Mouse (Mus musculus): ENCODE measurements around the gene Dnttip1. TPM values are rescaled to one million over a fixed set of nuclear protein-coding genes. Genes with fewer than 3 reads are reported as not detected.

Dnttip1 gene
- total and polyA plus RNA-seq, 3 experiments, result 15.9 to 21.9 (median 21.8) TPM

GRCm38 (mm10) chr2:164817206-164817605, 71.4 kb downstream of the Dnttip1 start:
- H3K27me3 ChIP-seq (ENCODE audit: control insufficient read depth, insufficient read depth, low read length), result no peaks in the 10 kb centered on the region
- TF ChIP-seq CTCF (IDR thresholded peaks at IDR 0.05) (no peak), EP300 (IDR thresholded peaks at IDR 0.05; ENCODE audit: insufficient read depth, low read depth, low read length) (no peak), POLR2A (IDR thresholded peaks at IDR 0.05; ENCODE audit: insufficient read depth, low read depth, low read length) (no peak)
- WGBS, result 65% methylated on average over 6 of the region's 6 CpGs
- H3K79me2 ChIP-seq (replicated peaks; ENCODE audit: control insufficient read depth, insufficient read depth, low read length), result no peaks in the 10 kb centered on the region
- no peaks in the 10 kb centered on the region for H3K4me1 ChIP-seq (ENCODE audit: control insufficient read depth, insufficient read depth, low read length)
- no peak for DNase-seq
- no peak overlapping the region for H3K9ac ChIP-seq (ENCODE audit: low read depth, low read length)
- H3K36me3 ChIP-seq (ENCODE audit: control insufficient read depth, insufficient read depth, low read length), result no peaks in the 10 kb centered on the region
- no peak overlapping the region for H3K4me3 ChIP-seq
- intact Hi-C loops (cut with DNase I), result no loop called here
- H3K27ac ChIP-seq, result no peak overlapping the region

DNA sequence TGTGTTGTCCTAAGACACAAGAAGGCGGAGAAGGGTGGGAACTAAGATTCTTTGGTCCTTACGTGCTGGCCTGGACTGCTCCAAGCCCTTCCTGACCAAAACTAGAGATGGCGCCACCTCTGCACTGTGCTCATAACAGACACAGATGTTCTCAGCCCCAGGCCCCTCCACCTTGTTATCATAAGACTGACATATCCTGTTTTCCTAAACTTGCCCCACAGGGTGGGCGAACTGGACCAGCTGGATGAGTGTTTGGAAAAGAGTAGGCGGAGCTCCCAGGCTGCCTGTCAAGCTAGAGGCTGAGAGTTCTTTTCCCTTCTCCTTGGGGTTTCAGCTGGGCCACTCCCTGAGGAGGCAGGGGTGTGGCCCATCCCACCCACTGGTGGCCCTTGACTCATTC, 71.9 kb downstream of the Dnttip1 start:
- DNase-seq, result no peak
- Histone ChIP-seq H3K4me1 (ENCODE audit: control insufficient read depth, insufficient read depth, low read length) (no peaks in the 10 kb centered on the region), H3K9ac (ENCODE audit: low read depth, low read length) (no peak overlapping the region), H3K27ac (no peak overlapping the region), H3K79me2 (replicated peaks; ENCODE audit: control insufficient read depth, insufficient read depth, low read length) (no peaks in the 10 kb centered on the region), H3K4me3 (no peak overlapping the region), H3K36me3 (ENCODE audit: control insufficient read depth, insufficient read depth, low read length) (no peaks in the 10 kb centered on the region), H3K27me3 (ENCODE audit: control insufficient read depth, insufficient read depth, low read length) (no peaks in the 10 kb centered on the region)
- no peak for TF ChIP-seq POLR2A (IDR thresholded peaks at IDR 0.05; ENCODE audit: insufficient read depth, low read depth, low read length)
- intact Hi-C loops (cut with DNase I), result no loop called here
- WGBS, result 65% methylated on average over 5 of the region's 5 CpGs

Other genes with a start within 250 kb of the Dnttip1 start
- 10 to 100 TPM; 31.3 to 31.5 TPM for gene Pigt, start 248.5 kb upstream of the Dnttip1 start, total RNA-seq (2021)
- 47.1 and 51.3 TPM in 2 replicates for gene Pigt, start 248.5 kb upstream of the Dnttip1 start, polyA plus RNA-seq (2012; rRNA removed)
- 1 to 10 TPM in 1 of 2 experiments, under 1 TPM in 1; 0.43 to 1.3 TPM for gene Wfdc2, start 183.6 kb upstream of the Dnttip1 start, total RNA-seq (2021)
- gene Wfdc2, start 183.6 kb upstream of the Dnttip1 start, polyA plus RNA-seq (2012; rRNA removed), result 0.50 and 78.4 TPM in 2 replicates
- not detected for gene Spint3, start 172.5 kb upstream of the Dnttip1 start, total RNA-seq (2021)
- not detected in 2 replicates for gene Spint3, start 172.5 kb upstream of the Dnttip1 start, polyA plus RNA-seq (2012; rRNA removed)
- gene Wfdc6a, start 160.5 kb upstream of the Dnttip1 start, total RNA-seq (2021), result under 1 TPM in 1 of 2 experiments, not detected in 1; 0.30 TPM
- 0.47 and 0.56 TPM in 2 replicates for gene Wfdc6a, start 160.5 kb upstream of the Dnttip1 start, polyA plus RNA-seq (2012; rRNA removed)
- not detected for gene Eppin, start 152.4 kb upstream of the Dnttip1 start, total RNA-seq (2021)
- gene Eppin, start 152.4 kb upstream of the Dnttip1 start, polyA plus RNA-seq (2012; rRNA removed), result 0.16 TPM in 1 of 2 replicates, not detected in the other
- gene Wfdc6b, start 132.5 kb upstream of the Dnttip1 start, total RNA-seq (2021), result not detected
- gene Wfdc6b, start 132.5 kb upstream of the Dnttip1 start, polyA plus RNA-seq (2012; rRNA removed), result not detected in 2 replicates
- gene Wfdc8, start 132.4 kb upstream of the Dnttip1 start, total RNA-seq (2021), result not detected
- gene Wfdc8, start 132.4 kb upstream of the Dnttip1 start, polyA plus RNA-seq (2012; rRNA removed), result not detected in 2 replicates
- not detected for gene Wfdc16, start 107.2 kb upstream of the Dnttip1 start, total RNA-seq (2021)
- not detected in 2 replicates for gene Wfdc16, start 107.2 kb upstream of the Dnttip1 start, polyA plus RNA-seq (2012; rRNA removed)
- not detected for gene Wfdc10, start 89.9 kb upstream of the Dnttip1 start, total RNA-seq (2021)
- not detected in 2 replicates for gene Wfdc10, start 89.9 kb upstream of the Dnttip1 start, polyA plus RNA-seq (2012; rRNA removed)
- gene Wfdc9, start 89.4 kb upstream of the Dnttip1 start, total RNA-seq (2021), result not detected
- gene Wfdc9, start 89.4 kb upstream of the Dnttip1 start, polyA plus RNA-seq (2012; rRNA removed), result not detected in 2 replicates
- not detected for gene Wfdc11, start 71.9 kb upstream of the Dnttip1 start, total RNA-seq (2021)
- not detected in 2 replicates for gene Wfdc11, start 71.9 kb upstream of the Dnttip1 start, polyA plus RNA-seq (2012; rRNA removed)
- not detected for gene Wfdc13, start 60.9 kb upstream of the Dnttip1 start, total RNA-seq (2021)
- gene Wfdc13, start 60.9 kb upstream of the Dnttip1 start, polyA plus RNA-seq (2012; rRNA removed), result 0.25 TPM in 1 of 2 replicates, not detected in the other
- not detected for gene Spint4, start 47.5 kb upstream of the Dnttip1 start, total RNA-seq (2021)
- gene Spint4, start 47.5 kb upstream of the Dnttip1 start, polyA plus RNA-seq (2012; rRNA removed), result not detected in 2 replicates
- not detected for gene Spint5, start 30.7 kb upstream of the Dnttip1 start, total RNA-seq (2021)
- gene Spint5, start 30.7 kb upstream of the Dnttip1 start, polyA plus RNA-seq (2012; rRNA removed), result not detected in 2 replicates
- not detected for gene Wfdc3, start 52 bp upstream of the Dnttip1 start, total RNA-seq (2021)
- gene Wfdc3, start 52 bp upstream of the Dnttip1 start, polyA plus RNA-seq (2012; rRNA removed), result 0.31 and 0.50 TPM in 2 replicates
- 1 to 10 TPM; 1.5 to 4.2 TPM for gene Ube2c, start 23.9 kb downstream of the Dnttip1 start, total RNA-seq (2021)
- 3.0 and 7.3 TPM in 2 replicates for gene Ube2c, start 23.9 kb downstream of the Dnttip1 start, polyA plus RNA-seq (2012; rRNA removed)
- under 1 TPM in 1 of 2 experiments, not detected in 1; 0.50 TPM for gene Tnnc2, start 34.0 kb downstream of the Dnttip1 start, total RNA-seq (2021)
- not detected in 2 replicates for gene Tnnc2, start 34.0 kb downstream of the Dnttip1 start, polyA plus RNA-seq (2012; rRNA removed)
- gene Snx21, start 39.8 kb downstream of the Dnttip1 start, total RNA-seq (2021), result 10 to 100 TPM; 21.2 to 30.3 TPM
- gene Snx21, start 39.8 kb downstream of the Dnttip1 start, polyA plus RNA-seq (2012; rRNA removed), result 24.7 and 29.0 TPM in 2 replicates
- gene Acot8, start 58.9 kb downstream of the Dnttip1 start, total RNA-seq (2021), result 10 to 100 TPM; 13.3 to 14.0 TPM
- gene Acot8, start 58.9 kb downstream of the Dnttip1 start, polyA plus RNA-seq (2012; rRNA removed), result 17.0 and 19.1 TPM in 2 replicates
- 1 to 10 TPM; 1.7 to 2.1 TPM for gene Zswim3, start 59.1 kb downstream of the Dnttip1 start, total RNA-seq (2021)
- 2.1 and 2.8 TPM in 2 replicates for gene Zswim3, start 59.1 kb downstream of the Dnttip1 start, polyA plus RNA-seq (2012; rRNA removed)
- gene Zswim1, start 76.7 kb downstream of the Dnttip1 start, total RNA-seq (2021), result 1 to 10 TPM; 4.5 to 5.3 TPM
- 5.1 and 6.4 TPM in 2 replicates for gene Zswim1, start 76.7 kb downstream of the Dnttip1 start, polyA plus RNA-seq (2012; rRNA removed)
- under 1 TPM; 0.60 to 0.68 TPM for gene Spata25, start 82.6 kb downstream of the Dnttip1 start, total RNA-seq (2021)
- gene Spata25, start 82.6 kb downstream of the Dnttip1 start, polyA plus RNA-seq (2012; rRNA removed), result 0.23 TPM in 1 of 2 replicates, not detected in the other
- gene Ctsa, start 86.9 kb downstream of the Dnttip1 start, total RNA-seq (2021), result 10 to 100 TPM; 94.3 to 99.8 TPM
- 200 and 232 TPM in 2 replicates for gene Ctsa, start 86.9 kb downstream of the Dnttip1 start, polyA plus RNA-seq (2012; rRNA removed)
- 10 to 100 TPM; 47.2 to 49.2 TPM for gene Neurl2, start 87.5 kb downstream of the Dnttip1 start, total RNA-seq (2021)
- 54.2 and 54.8 TPM in 2 replicates for gene Neurl2, start 87.5 kb downstream of the Dnttip1 start, polyA plus RNA-seq (2012; rRNA removed)
- 10 to 100 TPM; 33.8 to 36.1 TPM for gene Pltp, start 111.7 kb downstream of the Dnttip1 start, total RNA-seq (2021)
- gene Pltp, start 111.7 kb downstream of the Dnttip1 start, polyA plus RNA-seq (2012; rRNA removed), result 57.4 and 71.2 TPM in 2 replicates
- gene Pcif1, start 133.3 kb downstream of the Dnttip1 start, total RNA-seq (2021), result 10 to 100 TPM; 25.7 to 31.8 TPM
- 18.4 and 20.8 TPM in 2 replicates for gene Pcif1, start 133.3 kb downstream of the Dnttip1 start, polyA plus RNA-seq (2012; rRNA removed)
- 1 to 10 TPM; 8.0 to 8.2 TPM for gene Zfp335, start 165.8 kb downstream of the Dnttip1 start, total RNA-seq (2021)
- 14.0 and 14.3 TPM in 2 replicates for gene Zfp335, start 165.8 kb downstream of the Dnttip1 start, polyA plus RNA-seq (2012; rRNA removed)
- gene Mmp9, start 194.8 kb downstream of the Dnttip1 start, total RNA-seq (2021), result under 1 TPM; 0.93 to 0.99 TPM
- gene Mmp9, start 194.8 kb downstream of the Dnttip1 start, polyA plus RNA-seq (2012; rRNA removed), result 3.5 and 5.1 TPM in 2 replicates
- gene Slc12a5, start 214.8 kb downstream of the Dnttip1 start, total RNA-seq (2021), result 1 to 10 TPM; 2.2 to 2.3 TPM
- 1.5 TPM in 2 replicates for gene Slc12a5, start 214.8 kb downstream of the Dnttip1 start, polyA plus RNA-seq (2012; rRNA removed)

All from heart, adult 2 months (tissue).